Mouse (Mus musculus) E14TG2a.4 (cell line): ENCODE measurements around the gene Pogk.

ENCODE experiments used
- H3K27me3 ChIP-seq: 2 replicates; pipeline ENCODE4 v1.6.1; 2014; ENCODE audit warnings: low read length, control low read depth; ENCODE audit not compliant: insufficient read depth
- H3K36me3 ChIP-seq: 2 replicates; pipeline ENCODE4 v1.6.1; 2014; ENCODE audit warnings: low read length, control low read depth; ENCODE audit not compliant: insufficient read depth
- H3K4me1 ChIP-seq: replicated peaks from 2 replicates; pipeline ENCODE4 v1.6.1; 2014; ENCODE audit warnings: low read depth, low read length, control low read depth
- H3K4me3 ChIP-seq: replicated peaks from 2 replicates; pipeline ENCODE4 v1.5.1; 2014; ENCODE audit warnings: mild to moderate bottlenecking, low read length
- H3K9me3 ChIP-seq: 2 replicates; pipeline ENCODE4 v1.6.1; 2014; ENCODE audit warnings: low read length, control low read depth
- CTCF ChIP-seq: conservative IDR thresholded peaks from 2 replicates; pipeline ENCODE4 v1.5.1; 2014; ENCODE audit warnings: low read length
- NANOG ChIP-seq: IDR thresholded peaks from 2 replicates; pipeline ENCODE4 v1.6.1; 2014; ENCODE audit warnings: borderline replicate concordance, low read length, mixed read lengths
- POU5F1 ChIP-seq: IDR thresholded peaks from 2 replicates; pipeline ENCODE4 v1.6.1; 2014; ENCODE audit warnings: low read length, borderline replicate concordance

Gene Pogk

GRCm38 (mm10) chr1:166409701-166410220, at the start of gene Pogk:
Gene Pogk (minus strand): TSS chr1:166409863.
- no peaks in the 10 kb centered on the region for H3K36me3 ChIP-seq
- no peak for TF ChIP-seq CTCF
- no peak for TF ChIP-seq POU5F1
- no peak for TF ChIP-seq NANOG
- peaks cover 4% of the 10 kb centered on the region; the same call in 1 of the 2 replicates for H3K4me1 ChIP-seq
- H3K27me3 ChIP-seq: peaks cover 80% of the 10 kb centered on the region
- H3K4me3 ChIP-seq: peak within 1 kb of the TSS; percentile 70
- H3K9me3 ChIP-seq: peaks cover 35% of the 10 kb centered on the region

GRCm38 (mm10) chr1:166441992-166442391, 32.3 kb upstream of the Pogk start:
- Histone ChIP-seq H3K36me3 (no peaks in the 10 kb centered on the region), H3K4me3 (no peak overlapping the region), H3K4me1 (no peaks in the 10 kb centered on the region), H3K27me3 (no peaks in the 10 kb centered on the region), H3K9me3 (no peaks in the 10 kb centered on the region)
- TF ChIP-seq POU5F1 (no peak), CTCF (no peak), NANOG (no peak)

- TF ChIP-seq NANOG (no peak), POU5F1 (no peak), CTCF (no peak)
- H3K27me3 ChIP-seq: no peaks in the 10 kb centered on the region
- no peaks in the 10 kb centered on the region for H3K4me1 ChIP-seq
- no peak overlapping the region for H3K4me3 ChIP-seq
- H3K36me3 ChIP-seq: no peaks in the 10 kb centered on the region
- H3K9me3 ChIP-seq: no peaks in the 10 kb centered on the region
Measured at GRCm38 (mm10) chr1:166439426-166439825, 29.8 kb upstream of the Pogk start.

- TF ChIP-seq POU5F1: no peak
- no peak for TF ChIP-seq NANOG
- TF ChIP-seq CTCF: no peak
- Histone ChIP-seq H3K36me3 (no peaks in the 10 kb centered on the region), H3K9me3 (no peaks in the 10 kb centered on the region), H3K27me3 (no peaks in the 10 kb centered on the region), H3K4me3 (no peak overlapping the region), H3K4me1 (no peaks in the 10 kb centered on the region)
Measured at GRCm38 (mm10) chr1:166429809-166430431, 20.3 kb upstream of the Pogk start.

- Histone ChIP-seq H3K36me3 (no peaks in the 10 kb centered on the region), H3K4me3 (no peak overlapping the region), H3K27me3 (no peaks in the 10 kb centered on the region), H3K9me3 (no peaks in the 10 kb centered on the region), H3K4me1 (no peaks in the 10 kb centered on the region)
- no peak for TF ChIP-seq POU5F1
- no peak for TF ChIP-seq NANOG
- no peak for TF ChIP-seq CTCF
Measured at GRCm38 (mm10) chr1:166429053-166429452, 19.4 kb upstream of the Pogk start.

GRCm38 (mm10) chr1:166412266-166412665, 2.6 kb upstream of the Pogk start:
- no peaks in the 10 kb centered on the region for H3K36me3 ChIP-seq
- no peak for TF ChIP-seq CTCF
- TF ChIP-seq NANOG: no peak
- TF ChIP-seq POU5F1: no peak
- peaks cover 4% of the 10 kb centered on the region; the same call in 1 of the 2 replicates for H3K4me1 ChIP-seq
- peaks cover 35% of the 10 kb centered on the region for H3K9me3 ChIP-seq
- H3K4me3 ChIP-seq: no peak overlapping the region
- H3K27me3 ChIP-seq: peaks cover 59% of the 10 kb centered on the region

GRCm38 (mm10) chr1:166411541-166411940, 1.9 kb upstream of the Pogk start:
- TF ChIP-seq CTCF (no peak), NANOG (no peak), POU5F1 (no peak)
- H3K9me3 ChIP-seq: peaks cover 35% of the 10 kb centered on the region
- peaks cover 4% of the 10 kb centered on the region; the same call in 1 of the 2 replicates for H3K4me1 ChIP-seq
- no peaks in the 10 kb centered on the region for H3K36me3 ChIP-seq
- no peak overlapping the region for H3K4me3 ChIP-seq
- H3K27me3 ChIP-seq: peaks cover 65% of the 10 kb centered on the region

- TF ChIP-seq CTCF (no peak), POU5F1 (no peak), NANOG (no peak)
- peaks cover 4% of the 10 kb centered on the region; the same call in 1 of the 2 replicates for H3K4me1 ChIP-seq
- H3K36me3 ChIP-seq: no peaks in the 10 kb centered on the region
- peaks cover 35% of the 10 kb centered on the region for H3K9me3 ChIP-seq
- H3K4me3 ChIP-seq: peak overlapping the region; percentile 70
- peaks cover 82% of the 10 kb centered on the region for H3K27me3 ChIP-seq
Measured at GRCm38 (mm10) chr1:166409177-166409700, 424 bp downstream of the Pogk start.

GRCm38 (mm10) chr1:166403846-166404245, 5.8 kb downstream of the Pogk start:
- Histone ChIP-seq H3K36me3 (peaks cover 4% of the 10 kb centered on the region; the same call in 1 of the 2 replicates), H3K4me3 (no peak overlapping the region), H3K9me3 (no peaks in the 10 kb centered on the region), H3K4me1 (peaks cover under 1% of the 10 kb centered on the region; the same call in 1 of the 2 replicates), H3K27me3 (peaks cover 47% of the 10 kb centered on the region)
- TF ChIP-seq NANOG: no peak
- no peak for TF ChIP-seq CTCF
- TF ChIP-seq POU5F1: no peak
